Mouse (Mus musculus) v-Abl transformed pro-B cells (cell line): ENCODE measurements around the gene Lct.
"Not testable (repeated sequence)": the region's sequence is repeated elsewhere in the genome, so short reads cannot be mapped to it uniquely, and the experiment has no call there.

Source experiments
- in situ Hi-C, 2 experiments: fragments of 400-800 bp; cut with MboI; formaldehyde crosslinking; loops; one replicate each; pipeline ENCODE4 v1.15.1; 2025; ENCODE audit not compliant: unreplicated experiment in 2 of 2

Gene Lct

DNA sequence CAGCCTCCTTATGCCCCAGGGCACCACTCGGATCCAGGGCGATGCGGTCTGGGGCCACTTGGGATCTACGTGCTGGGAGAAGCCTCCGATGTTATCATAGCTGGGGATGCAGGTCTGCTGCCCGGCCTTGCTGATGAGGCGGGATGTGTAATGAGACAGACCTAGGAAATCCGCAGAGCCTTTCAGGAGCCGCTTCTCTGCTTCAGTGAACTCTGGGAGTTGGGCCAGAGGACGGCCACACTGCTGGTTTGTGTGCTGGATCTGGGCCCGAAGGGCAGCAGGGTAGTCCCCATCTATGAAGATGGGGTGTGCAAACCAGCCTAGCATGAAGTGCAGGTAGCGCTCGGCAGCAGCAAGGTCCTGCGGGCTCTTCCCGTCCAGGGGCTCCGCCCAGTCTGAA lies 24.2 kb downstream of the Lct start:
- in situ Hi-C loops = no loop called here

DNA sequence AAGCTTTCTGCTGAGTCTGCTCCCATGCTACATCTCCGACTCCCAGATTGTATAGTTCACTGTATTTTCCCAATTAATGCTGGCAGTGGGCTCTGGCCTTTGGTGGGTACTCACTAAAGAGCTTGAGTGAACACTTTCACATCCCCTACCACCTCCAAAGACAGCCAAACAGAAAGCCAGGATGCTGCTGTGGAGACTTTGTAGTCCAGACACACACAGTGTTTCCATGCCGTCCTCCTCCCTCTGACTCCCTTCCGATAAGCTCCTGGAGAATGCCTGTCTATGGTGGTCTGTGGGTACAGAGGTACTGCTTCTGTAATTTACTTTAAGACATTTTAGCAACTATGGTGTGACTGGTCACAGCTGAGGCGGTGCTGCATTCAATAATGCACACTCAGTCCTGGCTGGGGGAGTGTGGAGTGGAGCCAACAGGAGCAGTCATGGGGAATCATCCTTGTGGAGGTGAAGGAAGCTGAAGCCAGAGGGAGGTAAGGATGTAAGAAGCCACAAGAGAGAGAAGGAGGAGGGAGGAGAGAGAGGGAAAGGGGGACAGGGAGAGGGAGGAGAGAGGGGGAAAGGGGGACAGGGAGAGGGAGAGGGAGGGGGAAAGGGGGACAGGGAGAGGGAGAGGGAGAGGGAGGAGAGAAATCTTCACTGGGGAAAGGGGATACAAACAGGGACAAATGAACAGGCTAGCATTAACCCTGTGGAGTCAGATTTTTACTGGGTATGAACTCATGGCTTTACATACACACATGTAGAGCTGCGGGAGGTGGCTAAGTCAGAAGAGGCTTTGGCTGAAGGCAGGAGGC lies 32.2 kb downstream of the Lct start:
- in situ Hi-C loops = loop anchor here (25.0 kb wide), 2 partner anchors 791 to 941 kb away; no protein-coding TSS in a partner anchor

GRCm38 (mm10) chr1:128295296-128295695 lies 32.8 kb downstream of the Lct start:
- in situ Hi-C loops = loop anchor here (25.0 kb wide), 2 partner anchors 792 to 942 kb away; no protein-coding TSS in a partner anchor

DNA sequence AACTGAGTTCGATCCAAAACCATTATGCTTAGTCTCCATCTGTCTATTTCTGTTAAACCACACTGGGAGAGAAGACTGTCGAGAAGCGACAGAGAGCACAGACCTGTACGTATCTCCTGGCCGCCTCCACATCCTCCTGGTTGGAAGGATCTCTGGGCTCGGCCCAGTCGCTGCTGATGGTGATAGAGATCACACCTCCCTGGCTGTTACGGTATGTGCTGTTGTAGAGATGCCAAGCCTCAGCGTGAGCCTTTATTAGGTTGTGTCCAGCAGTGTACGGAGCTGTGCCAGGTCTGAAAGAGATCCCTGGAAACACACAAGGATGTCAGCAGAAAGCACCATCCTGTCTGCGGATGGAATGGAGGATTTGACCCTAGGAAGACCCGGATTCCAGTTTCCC lies 34.6 kb downstream of the Lct start:
- in situ Hi-C loops = loop anchor here (25.0 kb wide), 2 partner anchors 794 to 944 kb away; no protein-coding TSS in a partner anchor

- in situ Hi-C loops = loop anchor here (25.0 kb wide), 2 partner anchors 797 to 947 kb away; no protein-coding TSS in a partner anchor
These were observed 37.8 kb downstream of the Lct start for GRCm38 (mm10) chr1:128290295-128290694.

- in situ Hi-C loops = loop anchor here (25.0 kb wide), 2 partner anchors 802 to 952 kb away; no protein-coding TSS in a partner anchor
These were observed 43.0 kb downstream of the Lct start for GRCm38 (mm10) chr1:128285136-128285535.

DNA sequence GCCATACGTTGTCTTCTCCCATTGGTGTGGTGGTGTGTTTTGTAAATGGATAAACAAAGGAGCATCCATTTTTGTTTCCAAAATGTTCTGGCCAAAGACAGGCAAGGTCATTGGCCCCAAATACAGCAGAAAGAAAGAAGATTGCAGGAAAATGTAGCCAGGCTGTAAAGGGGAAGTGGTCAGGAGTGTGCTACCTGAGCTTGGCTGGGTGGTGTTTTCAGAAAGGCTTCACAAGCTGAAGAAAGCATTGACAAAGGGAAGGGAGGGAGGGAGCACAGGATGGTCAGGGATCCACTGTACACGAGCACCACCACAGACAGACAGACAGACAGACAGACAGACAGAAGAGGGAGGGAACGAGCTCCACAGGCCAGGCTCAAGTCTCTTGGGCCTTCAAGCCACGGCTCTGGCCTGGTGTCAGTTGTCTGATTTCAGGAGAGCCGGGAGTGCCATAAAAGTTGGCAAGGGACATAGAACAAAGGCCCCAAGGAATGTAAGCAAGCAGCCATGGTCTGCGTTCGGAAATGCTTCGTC lies 43.9 kb downstream of the Lct start:
- in situ Hi-C loops = loop anchor here (25.0 kb wide), 2 partner anchors 803 to 953 kb away; no protein-coding TSS in a partner anchor

DNA sequence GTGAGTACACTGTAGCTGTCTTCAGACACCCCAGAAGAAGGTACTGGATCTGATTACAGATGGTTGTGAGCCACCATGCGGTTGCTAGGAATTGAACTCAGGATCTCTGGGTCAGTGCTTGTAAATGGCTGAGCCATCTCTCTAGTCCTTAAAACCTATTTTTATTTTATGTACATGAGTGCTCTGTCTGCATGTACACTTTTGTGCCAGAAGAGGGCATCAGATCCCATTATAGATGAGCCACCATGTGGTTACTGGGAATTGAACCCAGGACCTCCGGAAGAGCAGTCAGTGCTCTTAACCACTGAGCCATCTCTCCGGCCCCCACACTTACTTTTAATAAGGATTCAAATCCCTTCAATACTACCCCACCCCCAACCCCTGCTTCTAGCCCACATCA lies 45.2 kb downstream of the Lct start:
- in situ Hi-C loops = loop anchor here (25.0 kb wide), 2 partner anchors 804 to 954 kb away; no protein-coding TSS in a partner anchor

DNA sequence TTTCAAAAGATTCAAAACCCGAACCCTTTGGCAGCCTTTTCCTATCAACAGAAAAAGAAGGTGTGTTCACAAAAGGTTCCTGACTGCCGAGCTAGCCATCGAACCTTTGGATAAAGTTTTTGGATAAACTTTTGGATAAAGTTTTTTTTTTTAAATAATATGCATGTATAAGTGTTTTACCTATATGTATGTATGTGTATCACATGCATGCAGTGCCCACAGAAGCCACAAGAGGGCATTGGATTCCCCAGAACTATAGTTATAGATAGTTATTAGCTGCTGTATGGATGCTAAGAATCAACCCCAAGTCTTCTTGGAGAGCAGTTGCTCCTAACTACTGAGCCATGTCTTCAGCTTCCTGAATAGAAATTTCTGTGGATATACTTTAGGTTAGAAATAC lies 46.4 kb downstream of the Lct start:
- in situ Hi-C loops = loop anchor here (25.0 kb wide), 2 partner anchors 806 to 956 kb away; no protein-coding TSS in a partner anchor

- in situ Hi-C loops = loop anchor here (10.0 to 25.0 kb wide), 3 partner anchors 809 to 966 kb away; no protein-coding TSS in a partner anchor
These were observed 49.6 kb downstream of the Lct start for GRCm38 (mm10) chr1:128278563-128278962.

GRCm38 (mm10) chr1:128275908-128276307 lies 52.2 kb downstream of the Lct start:
- in situ Hi-C loops = loop anchor here (10.0 to 25.0 kb wide), 3 partner anchors 811 to 969 kb away; no protein-coding TSS in a partner anchor

- in situ Hi-C loops = loop anchor here in 1 of 2 experiments (10.0 kb wide), 1 partner anchor 974 kb away; no protein-coding TSS in a partner anchor
These were observed 57.4 kb downstream of the Lct start for GRCm38 (mm10) chr1:128270731-128271130.

DNA sequence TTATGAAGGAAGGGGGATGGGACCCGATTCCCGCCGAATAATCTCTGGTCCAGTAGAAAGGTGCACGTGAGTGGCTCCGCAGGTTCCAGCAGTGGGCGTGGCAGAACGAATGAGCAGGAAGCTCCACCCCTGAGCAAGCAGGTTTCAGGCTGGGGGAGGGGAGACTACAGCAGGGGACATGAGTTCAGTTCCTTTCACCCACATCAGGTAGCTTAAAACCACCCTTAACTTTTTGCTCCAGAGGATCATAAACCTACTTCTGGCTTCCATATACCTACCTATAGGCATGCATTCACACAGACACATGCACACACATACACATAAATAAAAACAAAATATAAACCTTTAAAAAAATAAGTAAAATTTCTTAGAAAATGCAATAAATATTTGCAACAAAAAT lies 61.1 kb downstream of the Lct start:
- in situ Hi-C loops = not testable (repeated sequence)

DNA sequence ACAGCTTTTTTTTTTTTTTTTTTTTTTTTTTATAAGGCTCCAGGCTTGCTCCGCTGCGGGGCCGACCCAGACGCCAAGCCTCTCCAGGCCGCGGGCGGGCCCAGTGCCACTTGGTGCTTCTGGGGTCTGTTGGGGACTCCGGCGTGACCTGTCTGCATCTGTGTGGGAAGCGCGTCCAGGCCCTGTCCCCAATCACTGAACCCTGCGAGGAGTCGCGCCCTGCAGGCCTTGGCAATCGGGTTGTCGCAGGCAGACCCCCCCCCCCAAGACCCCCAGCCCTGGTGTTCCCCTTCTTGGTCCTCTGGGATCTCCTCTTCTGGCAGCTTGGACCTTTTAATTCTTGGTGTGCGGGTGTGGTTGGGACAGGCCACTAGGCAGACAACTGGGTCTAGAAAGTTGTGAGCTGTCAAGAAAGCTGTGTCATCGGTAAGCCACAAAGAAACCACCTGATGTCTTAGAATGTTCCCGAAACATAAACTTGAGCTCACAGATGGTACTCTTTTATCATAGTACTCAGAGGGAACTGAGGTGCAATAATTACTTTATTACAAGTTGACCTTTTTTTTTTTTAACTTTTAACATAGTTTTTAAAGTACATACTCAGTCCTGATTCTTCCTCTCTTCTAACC lies 83.3 kb downstream of the Lct start:
- in situ Hi-C loops = no loop called here

GRCm38 (mm10) chr1:128243996-128244726 lies 84.0 kb downstream of the Lct start:
- in situ Hi-C loops = no loop called here

DNA sequence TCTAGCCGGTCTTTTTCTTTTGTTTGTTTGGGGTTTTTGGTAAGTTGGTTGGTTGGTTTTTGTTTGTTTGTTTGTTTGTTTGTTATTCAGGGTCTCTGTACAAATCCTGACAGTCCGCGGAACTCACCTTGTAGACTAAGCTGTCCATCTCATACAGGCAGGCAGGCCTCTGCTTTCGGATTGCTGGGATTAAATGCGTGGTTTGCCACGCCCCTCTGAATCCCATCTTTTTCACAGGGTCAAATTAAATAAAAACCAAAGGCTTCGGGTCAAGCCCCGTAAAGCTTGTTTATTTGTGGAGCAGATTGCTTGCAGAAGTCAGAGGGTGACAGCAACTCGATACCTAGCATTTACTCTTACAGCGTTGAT lies 84.5 kb downstream of the Lct start, which contains the start of gene Ubxn4:
Gene Ubxn4, plus strand, starts transcription at position 338 of the 369 bp plus-strand sequence.
- in situ Hi-C loops = no loop called here

DNA sequence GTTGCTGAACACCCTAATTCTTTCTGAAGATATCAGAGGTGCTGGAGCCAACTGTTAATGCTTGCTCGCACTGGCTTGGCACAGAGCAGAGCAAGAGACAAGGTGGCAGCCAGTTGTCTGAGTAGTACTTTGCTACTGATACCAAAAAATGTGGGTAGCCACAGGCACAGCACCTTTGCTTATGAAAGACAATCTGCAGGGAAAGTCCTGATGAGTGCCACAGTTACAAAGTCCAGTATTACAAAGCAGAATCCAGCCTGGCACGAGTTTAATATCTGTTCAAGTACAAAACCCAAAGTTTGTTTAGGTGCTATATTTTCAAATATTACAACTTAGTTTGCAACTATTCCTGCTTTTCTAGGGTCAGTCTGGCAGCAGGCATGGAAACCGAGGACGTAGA lies 92.9 kb downstream of the Lct start:
- in situ Hi-C loops = no loop called here
